Mouse (Mus musculus): ENCODE results near the gene Inpp5f. TPM values are rescaled to one million over a fixed set of nuclear protein-coding genes. Genes with fewer than 3 reads are reported as not detected.
"Not testable (repeated sequence)": the region's sequence is repeated elsewhere in the genome, so short reads cannot be mapped to it uniquely, and the experiment has no call there.

The Inpp5f gene
- polyA plus RNA-seq, 1 experiment, result 13.4 TPM

DNA sequence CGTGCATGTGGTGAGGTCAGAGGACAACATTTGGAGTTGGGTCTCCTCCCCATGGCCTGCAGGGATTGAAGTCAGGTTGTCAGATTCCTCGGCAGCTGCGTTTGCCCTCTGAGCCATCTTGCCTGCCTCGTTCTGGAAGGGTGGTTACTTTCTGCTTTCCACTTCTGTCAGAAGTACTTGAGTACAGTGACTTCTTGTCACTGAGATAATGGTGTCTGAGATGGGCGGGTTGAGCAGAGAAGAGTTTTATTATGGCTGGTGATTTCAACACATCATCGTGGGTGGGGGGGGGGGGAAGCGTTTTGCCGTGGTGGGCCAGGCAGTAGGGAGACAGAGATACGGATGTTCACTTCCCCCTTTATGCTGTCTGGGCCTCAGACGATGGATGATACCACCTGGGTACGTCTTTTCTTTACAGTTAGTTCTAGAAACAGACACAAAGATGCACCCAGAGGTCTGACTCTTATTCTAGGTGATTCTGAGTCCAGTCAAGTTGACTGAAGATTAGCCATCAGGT lies 53.8 kb downstream of the Inpp5f start:
- no peak for DNase-seq (ENCODE audit: low spot score)

- no peak for DNase-seq (ENCODE audit: low spot score)
Observed at GRCm38 (mm10) chr7:128667788-128668187, 56.7 kb downstream of the Inpp5f start.

DNA sequence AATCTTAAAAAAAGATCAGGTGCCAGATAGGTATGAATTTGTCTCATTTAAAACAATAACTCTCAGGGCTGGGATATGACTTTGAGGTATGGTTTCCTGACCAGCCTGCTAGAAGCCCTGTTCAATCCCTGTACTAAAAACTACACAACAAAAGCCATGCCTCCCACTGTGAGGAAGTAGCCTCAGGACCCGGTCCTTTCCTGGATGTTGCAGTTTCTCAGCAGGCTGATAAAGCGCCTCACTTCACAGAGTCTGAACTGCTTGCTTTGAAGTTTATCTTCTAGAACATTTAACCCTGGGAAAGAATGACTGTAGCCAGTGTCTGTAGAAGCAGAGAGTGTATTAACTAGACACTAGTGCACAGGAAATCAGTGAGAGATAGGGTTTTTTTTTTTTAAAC lies 57.7 kb downstream of the Inpp5f start:
- no peak for DNase-seq (ENCODE audit: low spot score)

DNA sequence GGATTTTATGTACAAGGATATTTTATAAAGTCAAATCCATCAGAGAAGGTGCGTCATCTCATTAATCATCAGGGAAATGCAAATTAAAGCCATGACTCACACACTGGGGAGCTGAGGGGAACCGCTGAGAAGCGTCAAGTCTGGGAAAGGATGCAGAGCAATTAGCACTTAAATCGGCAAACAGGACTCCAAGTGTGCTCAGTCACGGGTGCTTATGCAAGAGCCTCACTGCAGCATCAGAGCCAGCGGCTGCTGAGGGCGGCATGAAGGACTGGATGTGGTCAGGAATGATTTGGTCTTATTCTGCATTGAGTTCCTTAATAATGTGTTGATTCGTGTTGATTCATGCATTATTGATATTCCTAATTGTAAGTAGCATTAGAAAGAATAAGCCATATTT lies 60.8 kb downstream of the Inpp5f start:
- DNase-seq (ENCODE audit: low spot score), result no peak

- no peak for DNase-seq (ENCODE audit: low spot score)
Observed at GRCm38 (mm10) chr7:128672408-128673010, 61.4 kb downstream of the Inpp5f start.

GRCm38 (mm10) chr7:128678546-128678945 lies 67.4 kb downstream of the Inpp5f start:
- DNase-seq (ENCODE audit: low spot score), result no peak

GRCm38 (mm10) chr7:128687821-128688564 lies 76.9 kb downstream of the Inpp5f start:
- peak; percentile 53 for DNase-seq (ENCODE audit: low spot score)

DNA sequence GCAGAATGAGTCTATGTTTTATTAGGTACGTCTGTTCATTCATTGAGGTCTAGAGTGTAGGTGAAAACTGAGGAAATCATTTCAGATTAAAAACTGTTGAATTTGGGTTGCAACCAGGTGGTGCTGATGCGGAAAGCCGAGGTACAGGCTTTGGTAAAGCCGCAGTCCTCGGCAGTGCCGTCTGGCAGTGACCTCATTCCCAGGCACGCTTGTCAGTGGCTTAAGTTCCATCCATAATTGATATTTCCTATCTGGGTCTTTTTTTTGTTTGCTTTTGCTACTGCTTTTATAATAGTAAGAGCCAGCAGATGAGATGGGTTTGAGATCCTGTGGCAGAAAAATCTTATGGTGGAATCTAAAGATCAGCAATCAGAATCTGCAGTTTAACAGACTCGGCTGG lies 78.2 kb downstream of the Inpp5f start:
- DNase-seq (ENCODE audit: low spot score), result no peak

- peak; percentile 62 for DNase-seq (ENCODE audit: low spot score)
Observed at GRCm38 (mm10) chr7:128690070-128690469, 78.9 kb downstream of the Inpp5f start.

GRCm38 (mm10) chr7:128690796-128691195 lies 79.7 kb downstream of the Inpp5f start:
- DNase-seq (ENCODE audit: low spot score), result no peak

GRCm38 (mm10) chr7:128692163-128692562 lies 81.0 kb downstream of the Inpp5f start:
- no peak for DNase-seq (ENCODE audit: low spot score)

DNA sequence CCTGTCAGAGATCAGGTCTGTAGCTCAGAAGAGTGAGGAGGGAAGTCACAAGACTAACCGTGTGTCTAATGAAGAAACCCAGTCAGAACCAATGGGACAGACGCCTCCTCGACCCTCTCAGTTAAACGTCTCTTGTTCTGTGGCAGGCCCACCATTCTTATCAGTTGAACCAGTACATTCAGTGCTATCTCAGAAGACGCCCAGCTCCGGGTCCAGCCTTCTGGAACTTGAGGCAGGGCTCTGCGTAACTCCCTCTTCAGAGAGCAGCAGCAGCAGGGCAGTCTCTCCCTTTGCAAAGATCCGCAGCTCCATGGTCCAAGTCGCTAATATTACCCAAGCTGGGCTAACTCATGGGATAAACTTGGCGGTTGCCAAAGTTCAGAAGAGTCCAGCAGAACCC lies 83.7 kb downstream of the Inpp5f start:
- no peak for DNase-seq (ENCODE audit: low spot score)

DNA sequence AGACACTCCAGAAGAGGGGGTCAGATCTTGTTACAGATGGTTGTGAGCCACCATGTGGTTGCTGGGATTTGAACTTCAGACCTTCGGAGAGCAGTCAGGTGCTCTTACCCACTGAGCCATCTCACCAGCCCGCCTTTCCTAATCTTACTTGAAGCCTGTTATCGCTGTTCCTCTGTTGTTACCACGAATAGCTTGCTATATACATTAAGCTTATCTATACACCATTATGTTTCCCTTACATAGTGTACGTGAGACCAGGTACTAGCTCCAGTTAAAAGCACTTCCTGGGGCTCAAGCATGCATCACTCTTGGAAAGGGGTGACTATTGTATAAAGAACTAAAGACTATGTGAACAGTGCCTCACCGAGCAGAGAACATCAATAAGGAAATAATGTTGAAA lies 88.8 kb downstream of the Inpp5f start:
- DNase-seq (ENCODE audit: low spot score), result not testable (repeated sequence)

- DNase-seq (ENCODE audit: low spot score), result peak; percentile 46
Observed at GRCm38 (mm10) chr7:128705735-128706134, 94.6 kb downstream of the Inpp5f start.

DNA sequence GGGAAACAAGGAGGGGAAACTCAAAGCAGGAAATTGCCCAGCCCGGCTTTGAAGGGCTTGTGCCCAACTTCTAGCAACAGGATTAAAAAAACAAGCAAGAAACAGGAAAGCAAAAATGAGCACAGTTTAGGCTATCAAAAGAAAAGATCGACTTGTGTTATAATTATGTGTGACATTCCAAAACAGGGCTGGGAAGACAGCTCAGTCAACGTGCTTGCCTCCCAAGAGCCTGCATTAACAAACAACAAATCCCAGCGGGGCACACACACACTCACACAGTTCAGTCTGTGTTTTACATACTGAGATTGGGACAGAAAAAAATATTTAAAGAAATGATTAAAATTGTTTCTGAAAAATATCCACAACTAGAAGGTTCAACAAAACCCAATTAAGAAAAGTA lies 106.9 kb downstream of the Inpp5f start:
- DNase-seq (ENCODE audit: low spot score), result no peak

- no peak for DNase-seq (ENCODE audit: low spot score)
Observed at GRCm38 (mm10) chr7:128724761-128725160, 113.6 kb downstream of the Inpp5f start.

DNA sequence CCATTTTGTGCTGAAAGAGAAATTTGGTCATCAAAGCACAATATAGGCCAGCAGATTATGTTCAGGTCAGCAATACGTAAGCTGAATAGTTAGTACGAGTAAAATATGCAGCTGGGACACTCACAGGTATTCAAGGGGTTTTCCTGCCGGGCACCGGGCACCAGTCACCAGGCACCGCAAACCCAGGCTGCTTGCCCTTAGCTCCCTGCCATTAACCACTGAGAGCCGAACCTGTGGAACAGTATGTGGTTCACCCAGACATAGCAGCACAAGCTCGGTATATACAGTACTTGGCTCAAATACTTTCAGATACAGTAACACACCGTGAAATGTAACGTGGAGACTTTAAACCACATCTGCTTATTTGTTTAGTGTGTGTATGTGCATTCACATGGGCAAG lies 114.1 kb downstream of the Inpp5f start:
- DNase-seq (ENCODE audit: low spot score), result no peak

DNA sequence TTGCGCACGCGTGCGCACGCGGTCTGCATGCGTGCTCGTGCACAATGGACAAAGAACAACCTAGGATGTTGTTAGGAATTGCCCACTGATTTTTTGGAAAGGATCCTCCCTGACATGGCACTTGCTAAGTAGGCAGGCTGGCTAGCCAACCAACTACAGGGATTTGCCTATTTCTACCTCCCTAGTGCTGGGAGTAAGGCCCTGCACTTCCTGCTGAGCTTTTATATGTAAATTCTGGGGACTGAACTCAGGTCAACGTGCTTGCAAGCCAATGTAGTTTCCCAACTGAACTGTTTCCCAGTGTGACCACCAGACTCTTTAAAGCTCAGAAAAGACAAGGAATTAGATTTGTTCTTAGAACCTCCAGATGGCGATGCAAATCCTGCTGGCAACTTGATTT lies 115.9 kb downstream of the Inpp5f start:
- no peak for DNase-seq (ENCODE audit: low spot score)

DNA sequence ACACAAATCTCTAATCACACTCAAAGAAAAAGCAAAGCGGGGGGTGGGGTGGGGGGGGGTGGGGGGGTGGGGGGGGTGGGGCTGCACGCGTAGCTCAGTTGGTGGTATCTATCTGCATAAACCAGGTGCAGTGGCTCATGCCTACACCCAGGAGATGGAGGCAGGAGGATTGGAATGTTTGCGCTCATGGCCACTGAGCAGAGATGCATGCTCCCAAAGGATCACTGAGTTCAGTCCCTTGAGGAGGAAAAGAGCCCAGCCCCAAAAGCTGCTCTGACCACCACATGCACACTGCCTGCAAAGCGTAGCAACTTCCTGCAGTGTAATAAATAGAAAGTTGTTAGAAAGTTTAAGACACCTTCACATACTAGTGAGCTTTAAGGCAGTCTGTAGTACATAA lies 116.6 kb downstream of the Inpp5f start:
- no peak for DNase-seq (ENCODE audit: low spot score)

GRCm38 (mm10) chr7:128728738-128729137 lies 117.6 kb downstream of the Inpp5f start:
- no peak for DNase-seq (ENCODE audit: low spot score)

DNA sequence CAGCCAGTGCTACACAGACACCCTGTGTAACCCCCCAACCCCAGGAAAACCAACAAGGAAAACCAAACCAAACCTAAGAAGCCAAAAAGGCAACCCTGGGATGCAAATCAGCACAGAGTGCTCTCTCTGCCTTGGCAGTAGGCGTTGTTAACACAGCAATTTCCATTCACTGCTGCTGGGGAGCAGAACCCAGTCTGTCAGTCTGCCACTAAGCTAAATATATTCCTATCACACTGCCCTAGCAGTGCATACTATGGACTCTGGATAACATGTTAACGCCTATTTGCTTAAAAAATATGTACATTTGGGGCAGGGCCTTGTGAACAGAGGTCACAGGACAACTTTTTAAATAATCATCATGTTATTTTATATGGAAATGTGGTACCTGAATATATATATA lies 120.5 kb downstream of the Inpp5f start:
- no peak for DNase-seq (ENCODE audit: low spot score)

- no peak for DNase-seq (ENCODE audit: low spot score)
Observed at GRCm38 (mm10) chr7:128738041-128738440, 126.9 kb downstream of the Inpp5f start.

GRCm38 (mm10) chr7:128739116-128739461 lies 128.0 kb downstream of the Inpp5f start:
- DNase-seq (ENCODE audit: low spot score), result no peak
